Mouse (Mus musculus): ENCODE data around the gene Clybl.

Gene Clybl

GRCm38 (mm10) chr14:122427204-122427560, 245.7 kb downstream of the Clybl start:
- POLR2A ChIA-PET, result interaction anchor here (0.5 to 3.6 kb wide), 32 partner anchors 7 to 971 kb away, joined by 3 to 73 read pairs (median 4); partner anchors contain the start of genes Zic5 (in 3 of the 4) and Zic2 (in 1 of the 4)
- CTCF ChIA-PET, result interaction anchor here (0.6 to 1.4 kb wide), 5 partner anchors 9 to 793 kb away, joined by 3 to 4 read pairs (median 3); partner anchors contain the start of gene Zic5 (in 1 of the 4)

- CTCF ChIA-PET, result interaction anchor here in 2 of 4 experiments (1.0 to 1.4 kb wide), 2 partner anchors 26 to 38 kb away, joined by 3 read pairs; partner anchors contain the start of gene Zic5 (in 1 of the 2)
- POLR2A ChIA-PET, result interaction anchor here in 3 of 4 experiments (0.5 to 3.6 kb wide), 23 partner anchors 9 to 972 kb away, joined by 3 to 73 read pairs (median 5); partner anchors contain the start of genes Zic5 (in 2 of the 3) and Zic2 (in 1 of the 3)
Observed at GRCm38 (mm10) chr14:122427654-122428053, 246.2 kb downstream of the Clybl start.

- CTCF ChIA-PET, result interaction anchor here in 1 of 4 experiments (1.0 kb wide), 1 partner anchor 209 kb away, joined by 3 read pairs; no protein-coding TSS in a partner anchor
- POLR2A ChIA-PET, result interaction anchor here in 3 of 4 experiments (0.6 to 9.5 kb wide), 15 partner anchors 9 to 88 kb away, joined by 3 to 262 read pairs (median 8); partner anchors contain the start of genes Zic5 (in 2 of the 3), Gm5089 (in 1 of the 3) and Zic2 (in 1 of the 3)
Observed at GRCm38 (mm10) chr14:122432558-122432957, 251.1 kb downstream of the Clybl start.

GRCm38 (mm10) chr14:122434039-122434438, 252.5 kb downstream of the Clybl start:
- POLR2A ChIA-PET, result interaction anchor here (0.6 to 9.5 kb wide), 116 partner anchors 7 to 507 kb away, joined by 3 to 262 read pairs (median 5); partner anchors contain the start of genes Zic5 (in 4 of the 4), Gm5089 (in 3 of the 4), Zic2 (in 3 of the 4) and Gm10837 (in 2 of the 4)
- CTCF ChIA-PET, result interaction anchor here in 3 of 4 experiments (0.5 to 1.5 kb wide), 10 partner anchors 16 to 139 kb away, joined by 3 to 6 read pairs (median 4); partner anchors contain the start of gene Gm5089 (in 1 of the 3)

- CTCF ChIA-PET, result interaction anchor here in 2 of 4 experiments (0.5 to 1.7 kb wide), 2 partner anchors 17 to 40 kb away, joined by 4 to 6 read pairs; no protein-coding TSS in a partner anchor
- POLR2A ChIA-PET, result interaction anchor here in 2 of 4 experiments (1.2 to 9.5 kb wide), 11 partner anchors 10 to 78 kb away, joined by 3 to 262 read pairs (median 10); partner anchors contain the start of genes Gm5089 (in 1 of the 2) and Zic2 (in 1 of the 2)
Observed at GRCm38 (mm10) chr14:122436850-122437249, 255.3 kb downstream of the Clybl start.

- ChIA-PET CTCF (interaction anchor here in 2 of 4 experiments (0.6 to 1.2 kb wide), 7 partner anchors 15 to 1647 kb away, joined by 3 to 4 read pairs (median 3); no protein-coding TSS in a partner anchor), POLR2A (interaction anchor here (0.5 to 9.9 kb wide), 36 partner anchors 12 to 572 kb away, joined by 3 to 197 read pairs (median 4); partner anchors contain the start of genes Zic2 (in 3 of the 4) and Zic5 (in 2 of the 4))
Observed at GRCm38 (mm10) chr14:122449601-122450495, 268.3 kb downstream of the Clybl start.

- ChIA-PET POLR2A (interaction anchor here (0.6 to 9.9 kb wide), 24 partner anchors 14 to 173 kb away, joined by 3 to 197 read pairs (median 6); partner anchors contain the start of genes Zic2 (in 3 of the 4) and Zic5 (in 2 of the 4)), CTCF (interaction anchor here in 2 of 4 experiments (0.6 to 1.2 kb wide), 4 partner anchors 10 to 250 kb away, joined by 3 to 4 read pairs (median 3); no protein-coding TSS in a partner anchor)
Observed at GRCm38 (mm10) chr14:122450496-122451382, 269.2 kb downstream of the Clybl start, which contains the start of gene Gm5089. TSS of gene Gm5089 (minus strand) at chr14:122451115.

- ChIA-PET POLR2A (interaction anchor here (0.6 to 9.9 kb wide), 26 partner anchors 10 to 174 kb away, joined by 3 to 197 read pairs (median 4); partner anchors contain the start of genes Zic5 (in 2 of the 4) and Zic2 (in 1 of the 4)), CTCF (interaction anchor here in 2 of 4 experiments (0.6 to 1.2 kb wide), 3 partner anchors 9 to 249 kb away, joined by 3 to 4 read pairs (median 3); no protein-coding TSS in a partner anchor)
Observed at GRCm38 (mm10) chr14:122451551-122452145, 270.1 kb downstream of the Clybl start.

All from embryonic stem cell, embryonic (primary cell).